Mouse (Mus musculus): Measurements from ENCODE around the gene Plekhm3.

The Plekhm3 gene

DNA sequence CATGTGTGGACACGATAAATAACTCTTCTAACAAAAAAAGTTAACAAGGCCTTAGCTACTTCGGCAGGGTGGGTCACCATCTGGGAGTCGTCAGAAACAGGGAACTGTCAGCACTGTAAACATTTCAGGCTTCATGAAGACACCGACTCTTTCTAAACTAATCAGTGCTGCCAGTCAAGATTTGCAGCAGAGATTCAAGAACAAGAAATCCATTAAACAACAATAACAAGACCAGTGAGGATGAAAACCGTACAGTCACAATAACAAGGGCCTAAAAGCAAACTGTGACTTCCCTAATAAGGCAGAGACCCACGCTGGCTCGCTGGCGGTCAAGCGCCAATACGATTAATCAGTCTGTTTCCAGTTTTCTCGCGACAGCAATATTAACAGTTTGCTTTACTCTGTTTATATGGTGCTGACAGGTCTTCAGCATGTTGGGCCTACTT is 77.8 kb downstream of the Plekhm3 start:
- no peak for DNase-seq (ENCODE audit: low read depth in 2 of 2, low spot score in 2 of 2)

DNA sequence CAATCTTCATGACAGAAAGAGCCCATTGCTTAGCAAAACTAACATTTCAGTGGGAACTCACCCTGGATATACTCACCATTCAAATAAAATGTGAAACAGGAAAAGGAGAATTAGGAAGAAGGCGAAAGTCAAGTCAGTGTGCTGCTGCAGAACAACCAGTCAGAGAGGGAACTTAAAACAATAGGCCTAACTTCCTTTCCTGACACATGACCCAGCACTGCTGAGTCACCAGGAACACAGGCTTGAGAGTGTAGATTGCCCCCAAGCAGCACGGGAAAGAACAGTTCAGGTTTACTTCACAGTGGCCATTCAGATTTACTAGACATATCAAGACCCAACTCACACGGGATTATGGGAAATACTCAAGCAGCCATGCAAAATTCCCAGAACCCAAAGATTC is 80.3 kb downstream of the Plekhm3 start:
- DNase-seq (ENCODE audit: low read depth in 2 of 2, low spot score in 2 of 2): no peak

DNA sequence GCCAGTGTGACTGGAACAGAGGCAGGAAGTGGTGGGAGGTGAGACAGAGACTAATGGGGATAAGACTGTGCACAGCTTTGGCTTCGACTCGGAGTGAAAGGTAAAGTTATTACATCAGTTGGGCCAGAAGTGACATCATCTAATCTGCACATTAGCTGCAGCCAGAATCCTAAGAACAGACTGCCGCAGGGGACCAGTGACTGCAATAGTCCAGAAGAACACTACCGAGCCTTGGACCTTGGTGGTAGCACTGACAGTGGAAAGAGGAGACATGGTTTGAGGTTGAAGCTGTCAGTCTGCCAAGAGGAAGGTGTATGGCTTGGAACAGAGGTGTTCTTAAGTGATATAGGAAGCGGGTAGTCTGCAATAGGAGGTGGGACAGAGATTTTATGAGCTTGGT is 80.9 kb downstream of the Plekhm3 start:
- DNase-seq (ENCODE audit: low read depth in 2 of 2, low spot score in 2 of 2): no peak

DNA sequence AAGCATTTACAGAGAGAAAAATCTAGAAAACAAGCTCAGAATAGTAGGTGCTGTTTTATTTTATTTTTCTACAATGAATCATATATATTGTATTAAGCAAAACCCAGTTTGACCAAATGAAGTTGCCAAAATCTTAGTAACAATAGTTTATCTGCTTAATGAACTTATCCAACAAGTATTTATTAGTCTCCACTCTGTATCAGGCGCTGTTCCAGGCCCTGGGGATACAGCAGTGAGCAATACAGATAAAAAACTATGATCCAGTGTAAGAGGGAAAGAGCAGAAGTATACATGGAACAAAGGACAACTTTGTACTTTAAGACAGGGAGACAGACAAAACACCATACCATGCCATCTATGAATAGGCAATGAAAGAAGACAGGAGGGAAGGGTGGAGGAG is 81.5 kb downstream of the Plekhm3 start:
- no peak for DNase-seq (ENCODE audit: low read depth in 2 of 2, low spot score in 2 of 2)

DNA sequence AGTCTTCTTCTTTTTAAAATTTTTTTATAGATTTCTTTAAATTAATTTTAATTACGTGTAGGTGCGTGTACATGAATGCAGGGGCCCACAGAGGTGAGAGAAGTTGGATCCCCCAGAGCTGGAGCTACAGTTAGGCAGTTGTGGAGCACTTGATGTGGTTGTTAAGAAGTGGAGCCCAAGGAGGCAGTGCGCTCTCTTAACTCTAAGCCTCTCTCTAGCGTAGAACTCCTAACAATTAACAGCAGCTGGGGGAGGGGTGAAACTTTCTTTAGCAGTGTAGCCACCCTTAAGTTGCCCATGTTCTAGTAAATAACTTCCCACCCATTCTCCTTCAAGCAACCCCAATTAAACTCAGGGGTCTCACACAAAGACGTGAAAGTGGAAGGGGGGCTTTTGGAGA is 84.7 kb downstream of the Plekhm3 start:
- no peak for DNase-seq (ENCODE audit: low read depth in 2 of 2, low spot score in 2 of 2)

DNA sequence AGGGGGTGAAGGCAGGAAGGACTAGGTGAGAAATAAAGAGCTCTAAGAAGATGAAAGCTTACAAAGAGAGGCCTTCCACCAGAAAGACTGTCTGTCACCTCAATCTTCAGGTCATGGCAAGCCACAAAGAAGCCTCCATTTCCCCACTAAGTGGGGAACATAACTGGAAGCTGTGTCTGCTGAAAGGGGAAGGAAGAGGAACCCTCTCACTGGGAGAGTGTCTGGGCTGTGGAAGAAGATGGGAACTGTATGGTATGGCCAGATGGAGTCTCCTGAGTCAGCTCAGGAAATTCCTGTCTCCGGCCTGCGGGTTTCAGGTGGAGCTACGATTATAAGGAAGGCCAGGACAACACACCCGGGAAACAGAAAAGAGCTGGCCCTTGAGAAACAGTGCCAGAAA is 88.9 kb downstream of the Plekhm3 start:
- no peak for DNase-seq (ENCODE audit: low read depth in 2 of 2, low spot score in 2 of 2)

DNA sequence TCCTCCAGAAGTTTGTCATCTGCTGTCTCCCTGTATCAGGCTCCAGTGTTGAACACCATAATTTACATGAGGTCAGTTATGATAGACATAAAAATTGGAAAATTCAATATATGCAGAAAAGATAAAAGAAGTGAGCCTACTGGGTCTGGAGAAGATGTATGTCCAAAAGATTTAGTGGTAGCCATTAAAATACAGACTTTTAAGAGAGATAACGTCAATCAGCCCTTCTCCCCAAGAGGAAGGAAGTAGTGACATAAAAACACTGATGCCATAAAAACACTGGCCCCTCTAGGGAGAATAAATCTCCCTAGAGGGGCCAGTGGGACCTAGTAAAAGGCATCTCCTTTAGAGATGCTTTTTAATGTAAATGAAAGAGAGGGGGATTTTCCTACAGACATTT is 90.5 kb downstream of the Plekhm3 start:
- no peak for DNase-seq (ENCODE audit: low read depth in 2 of 2, low spot score in 2 of 2)

DNA sequence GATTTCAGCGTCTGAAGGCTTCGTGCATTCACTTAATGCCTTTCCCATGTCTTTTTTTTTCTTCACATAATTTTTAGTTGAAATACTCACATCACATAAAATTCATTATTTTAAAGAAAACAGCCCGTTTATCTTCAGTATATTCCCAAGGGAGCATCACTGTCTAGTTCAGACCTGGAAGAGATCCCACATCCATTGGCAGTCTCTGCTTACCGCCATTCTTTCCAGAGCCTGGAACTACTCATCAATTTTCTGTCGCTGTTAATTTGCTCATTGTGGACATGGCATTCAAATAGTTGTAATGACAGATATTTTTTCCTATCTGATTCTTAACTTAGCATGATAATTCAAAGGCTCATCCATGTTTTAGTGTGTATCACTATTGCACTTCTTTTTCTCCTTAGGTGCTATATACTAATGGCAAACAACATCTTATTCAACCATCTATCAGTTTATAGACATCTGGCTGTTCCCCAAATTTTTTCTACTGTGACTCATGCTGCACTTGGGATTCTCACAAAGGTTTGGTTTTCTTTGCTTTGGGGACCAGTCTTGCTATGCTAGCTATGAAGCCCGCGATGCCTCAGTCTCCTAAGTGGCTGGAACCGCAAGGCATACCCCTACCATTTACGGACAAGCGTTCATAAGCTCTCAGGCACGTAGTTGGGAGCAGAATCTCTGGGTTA is 96.2 kb downstream of the Plekhm3 start:
- no peak for DNase-seq (ENCODE audit: low read depth in 2 of 2, low spot score in 2 of 2)

DNA sequence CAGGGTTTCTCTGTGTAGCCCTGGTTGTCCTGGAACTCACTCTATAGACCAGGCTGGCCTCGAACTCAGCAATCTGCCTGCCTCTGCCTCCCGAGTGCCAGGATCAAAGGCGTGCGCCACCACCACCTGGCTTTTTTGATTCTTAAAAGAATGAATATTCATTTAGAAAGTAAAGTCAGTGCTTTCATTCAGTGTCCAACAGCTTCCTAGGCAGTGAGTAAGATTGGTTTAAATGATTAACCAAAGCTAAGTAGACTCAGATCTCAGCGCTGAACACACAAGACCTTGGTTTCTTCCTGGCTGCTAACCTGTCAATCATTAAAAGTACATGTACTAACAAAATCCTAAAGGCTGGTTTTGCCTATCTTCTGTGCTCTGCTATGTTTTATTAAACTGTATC is 96.8 kb downstream of the Plekhm3 start:
- no peak for DNase-seq (ENCODE audit: low read depth in 2 of 2, low spot score in 2 of 2)

DNA sequence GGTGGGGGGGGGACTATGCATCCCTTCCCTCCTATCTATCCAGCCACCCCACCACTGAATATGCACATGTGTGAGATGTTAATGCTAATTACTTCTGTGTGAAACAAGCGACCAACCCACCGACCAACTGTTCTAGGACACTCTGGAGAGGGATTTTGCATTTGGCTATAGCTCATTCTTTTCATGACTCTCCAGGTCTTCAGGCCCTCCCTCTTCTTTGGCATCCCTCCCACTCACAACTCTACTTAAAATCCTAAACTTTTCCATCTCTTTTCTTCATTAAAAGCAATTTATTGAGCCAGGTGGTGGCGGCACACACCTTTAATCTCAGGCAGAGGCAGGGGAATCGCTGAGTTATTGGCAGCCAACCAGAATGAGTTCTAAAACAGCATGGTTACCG is 101.8 kb downstream of the Plekhm3 start:
- DNase-seq (ENCODE audit: low read depth in 2 of 2, low spot score in 2 of 2): no peak

DNA sequence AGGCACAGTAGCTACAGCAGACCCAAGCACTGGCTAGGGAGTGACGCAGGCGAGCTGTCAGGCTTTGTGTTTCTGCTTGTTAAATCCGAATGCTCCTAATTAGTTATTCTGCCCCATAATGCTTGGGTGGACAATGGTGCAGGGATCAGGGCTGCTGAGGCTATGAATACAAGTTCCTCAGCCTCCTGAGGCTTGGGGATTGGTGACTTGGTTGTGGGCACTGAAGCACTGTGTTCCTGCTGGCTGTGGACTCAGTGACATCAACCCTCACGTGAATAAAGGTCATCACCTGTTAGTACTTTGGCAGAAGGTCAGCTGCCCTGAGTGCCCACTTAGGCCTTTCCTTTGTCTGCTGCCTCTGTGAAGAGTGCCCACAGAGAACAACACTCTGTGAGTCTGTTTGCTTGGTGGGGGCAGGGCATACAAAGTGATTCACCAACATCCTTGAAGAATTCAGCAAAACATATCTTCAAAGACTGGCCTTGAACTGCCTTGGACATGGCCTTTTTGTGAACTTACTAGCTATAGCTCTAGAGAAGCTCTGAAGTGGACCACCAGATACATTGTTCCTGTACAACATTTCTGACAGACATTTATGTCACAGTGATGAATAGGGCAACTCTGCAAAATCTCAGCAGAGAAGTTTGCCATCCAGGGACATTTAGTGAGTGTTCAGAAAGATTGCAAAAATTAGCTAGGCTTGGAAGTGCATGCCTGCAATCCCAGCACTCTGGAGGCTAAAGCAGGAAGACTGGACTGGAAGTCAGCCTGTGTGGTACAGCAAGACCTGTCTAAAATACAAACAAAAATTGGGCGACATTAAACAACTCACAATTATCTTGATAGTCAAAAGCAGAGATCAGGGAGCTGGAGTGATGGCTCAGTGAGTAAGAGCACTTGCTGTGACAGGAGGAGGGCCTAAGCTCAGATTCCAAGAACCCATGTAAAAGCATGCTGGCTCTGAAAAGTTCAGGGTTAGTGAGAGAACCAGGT is 102.6 kb downstream of the Plekhm3 start:
- no peak for DNase-seq (ENCODE audit: low read depth in 2 of 2, low spot score in 2 of 2)

DNA sequence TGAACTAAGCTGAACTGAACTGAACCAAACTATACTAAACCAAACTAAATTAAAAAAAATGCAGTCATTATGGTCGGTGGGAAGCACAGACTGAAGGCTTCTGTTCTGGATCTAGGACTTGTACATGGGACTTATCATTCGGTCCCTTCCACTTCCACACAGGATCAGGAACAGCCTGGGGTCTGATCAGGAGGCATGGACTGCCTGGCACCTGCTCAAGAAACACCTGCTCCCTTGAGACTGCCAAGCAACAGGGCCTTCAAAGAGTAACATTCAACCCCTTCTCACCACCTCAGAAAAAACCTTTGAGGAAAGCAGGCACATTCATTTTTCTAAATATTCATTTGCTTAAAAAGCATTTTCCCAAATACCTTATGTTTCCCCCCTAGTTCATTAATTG is 103.4 kb downstream of the Plekhm3 start:
- no peak for DNase-seq (ENCODE audit: low read depth in 2 of 2, low spot score in 2 of 2)

DNA sequence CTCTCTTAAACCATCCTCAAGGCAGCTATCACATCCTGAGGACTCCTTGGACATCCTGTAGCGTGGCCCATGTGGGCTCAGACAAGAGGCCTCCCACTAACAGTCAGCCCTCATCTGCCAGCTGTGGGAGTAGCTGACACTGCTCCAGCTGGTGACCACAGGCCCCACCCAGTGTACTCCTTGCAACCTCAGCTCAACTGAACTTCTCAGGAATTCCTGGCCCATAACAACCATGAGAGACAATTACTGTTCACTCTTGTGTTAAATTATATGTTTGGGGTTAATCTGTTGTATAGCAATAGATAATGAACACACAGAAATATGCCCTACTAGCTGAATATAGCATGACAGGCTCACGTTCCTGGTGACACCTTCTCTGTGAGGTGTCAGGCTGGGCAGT is 104.4 kb downstream of the Plekhm3 start:
- no peak for DNase-seq (ENCODE audit: low read depth in 2 of 2, low spot score in 2 of 2)

DNA sequence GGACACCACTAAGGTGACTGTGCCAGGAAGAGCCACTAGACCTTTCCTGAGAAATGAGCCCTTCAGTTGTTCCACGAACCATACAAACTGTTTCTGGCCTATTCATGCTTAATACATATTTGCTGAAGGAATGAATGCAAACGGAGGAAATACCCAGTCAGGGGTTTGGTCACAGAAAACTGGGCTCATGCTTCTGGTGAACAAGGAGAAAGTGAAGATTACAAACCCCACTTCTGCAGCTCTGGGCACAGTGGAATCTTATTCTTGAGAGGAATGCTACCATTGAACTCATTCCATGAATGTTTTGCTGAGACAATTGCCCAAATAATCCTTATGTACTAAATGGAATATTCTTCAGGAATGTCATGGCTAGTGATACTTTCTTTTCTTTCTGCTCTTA is 106.3 kb downstream of the Plekhm3 start:
- no peak for DNase-seq (ENCODE audit: low read depth in 2 of 2, low spot score in 2 of 2)

DNA sequence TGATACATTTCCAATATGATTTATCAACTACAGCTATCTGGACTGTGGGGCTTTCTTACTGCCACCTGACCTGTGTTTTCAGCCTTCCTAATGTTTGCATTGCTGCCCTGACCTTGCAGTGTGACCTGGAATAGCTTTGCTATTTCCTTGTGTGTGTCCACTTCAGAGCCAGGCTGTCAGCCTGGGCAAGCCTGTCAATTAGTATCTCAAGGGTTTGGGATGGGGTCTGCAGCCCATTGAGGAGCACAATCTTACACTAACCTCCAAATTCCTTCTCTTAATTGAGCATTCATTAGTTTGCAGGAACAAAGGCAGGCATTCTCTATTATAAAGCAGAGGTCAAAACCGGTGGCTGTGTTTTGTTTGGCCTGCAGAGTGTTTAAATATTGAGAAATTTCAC is 107.6 kb downstream of the Plekhm3 start:
- no peak for DNase-seq (ENCODE audit: low read depth in 2 of 2, low spot score in 2 of 2)

DNA sequence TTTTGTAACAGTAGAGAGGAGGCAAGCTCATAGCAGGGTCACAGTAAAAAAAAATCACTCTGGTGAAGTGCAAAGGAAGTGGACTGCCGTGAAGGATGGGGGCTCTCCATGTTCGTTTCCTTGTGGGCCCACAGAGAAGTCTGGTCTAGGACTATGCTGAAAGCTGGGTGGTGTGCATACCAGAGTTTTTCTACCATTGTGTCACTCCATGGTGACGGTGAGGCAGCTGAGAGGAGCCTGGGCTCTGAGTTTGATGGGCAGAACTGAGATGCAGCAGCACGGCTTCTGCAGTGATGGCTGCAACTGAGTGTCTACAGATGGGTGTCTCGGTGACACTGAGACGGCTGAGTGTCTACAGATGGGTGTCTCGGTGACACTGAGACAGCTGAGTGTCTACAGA is 108.5 kb downstream of the Plekhm3 start:
- DNase-seq (ENCODE audit: low read depth in 2 of 2, low spot score in 2 of 2): no peak

DNA sequence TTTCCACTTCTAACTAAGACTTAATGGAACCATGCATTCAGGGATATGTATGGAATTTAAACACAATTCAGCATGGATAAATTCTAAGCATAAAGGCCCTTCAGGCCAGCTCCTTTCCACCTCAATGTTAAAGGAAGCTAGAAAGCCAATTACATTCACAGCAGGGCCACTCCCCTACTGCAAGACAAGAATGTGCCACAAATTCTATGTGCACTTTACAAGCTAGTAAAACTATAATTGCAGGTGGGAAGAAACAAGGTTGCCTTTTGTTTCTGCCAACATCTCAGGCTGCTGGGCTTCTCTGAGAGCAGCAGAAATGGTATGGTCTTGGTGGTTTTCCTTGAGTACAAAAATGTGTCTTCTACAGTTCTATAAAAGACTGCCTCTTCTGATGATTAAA is 109.1 kb downstream of the Plekhm3 start:
- no peak for DNase-seq (ENCODE audit: low read depth in 2 of 2, low spot score in 2 of 2)

DNA sequence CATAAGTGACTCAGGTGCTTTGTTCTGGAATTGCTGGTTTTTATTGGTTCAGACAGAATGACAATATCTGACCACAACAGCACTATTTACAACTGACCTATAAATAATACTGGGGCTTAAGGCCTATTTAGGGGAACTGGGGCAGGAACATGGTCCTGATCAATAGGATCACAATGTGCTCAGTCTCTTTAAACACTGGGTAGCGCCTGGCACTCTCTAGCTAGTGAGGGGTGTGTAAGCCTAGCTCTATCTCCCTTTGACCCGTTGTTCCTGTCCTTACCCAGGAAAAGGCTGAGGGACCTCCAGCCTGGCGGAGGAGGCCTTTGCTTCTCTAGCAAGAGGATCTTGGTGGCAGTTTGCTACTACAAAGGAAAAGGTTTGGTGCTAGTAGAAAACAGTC is 111.6 kb downstream of the Plekhm3 start:
- DNase-seq (ENCODE audit: low read depth in 2 of 2, low spot score in 2 of 2): no peak

DNA sequence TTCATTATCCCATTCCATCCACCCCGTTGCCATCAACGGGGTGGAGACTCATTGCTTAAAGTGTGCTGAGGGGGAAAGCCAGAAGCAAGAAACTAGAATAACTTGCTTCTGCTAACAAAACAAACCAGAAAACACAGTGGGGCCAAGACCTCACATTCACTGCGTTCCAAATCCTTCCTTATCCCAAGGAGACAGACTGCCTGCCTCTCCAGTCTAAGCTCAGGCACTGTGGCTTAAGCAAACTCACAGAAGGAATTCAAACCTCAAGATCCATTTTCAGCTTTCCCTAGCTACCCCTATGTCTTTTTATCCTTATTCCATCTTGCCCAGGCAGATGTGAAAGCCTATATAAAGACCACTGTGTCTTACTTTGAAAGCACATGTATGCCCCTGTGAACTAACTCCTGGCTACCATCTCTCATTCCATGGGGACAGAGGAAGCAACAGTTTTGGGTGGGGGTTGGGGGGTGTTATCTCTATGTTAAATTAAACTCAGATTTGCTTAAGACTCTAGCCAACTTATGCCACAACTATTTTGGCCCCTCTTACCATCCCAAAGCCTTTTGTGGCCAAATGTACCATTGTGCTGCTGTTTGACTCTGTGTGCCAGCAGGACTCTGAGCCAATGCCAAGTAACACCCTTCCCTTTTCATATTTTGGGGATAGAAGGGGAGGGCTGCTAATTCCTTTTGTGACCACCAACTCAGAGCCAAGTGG is 112.6 kb downstream of the Plekhm3 start:
- no peak for DNase-seq (ENCODE audit: low read depth in 2 of 2, low spot score in 2 of 2)

DNA sequence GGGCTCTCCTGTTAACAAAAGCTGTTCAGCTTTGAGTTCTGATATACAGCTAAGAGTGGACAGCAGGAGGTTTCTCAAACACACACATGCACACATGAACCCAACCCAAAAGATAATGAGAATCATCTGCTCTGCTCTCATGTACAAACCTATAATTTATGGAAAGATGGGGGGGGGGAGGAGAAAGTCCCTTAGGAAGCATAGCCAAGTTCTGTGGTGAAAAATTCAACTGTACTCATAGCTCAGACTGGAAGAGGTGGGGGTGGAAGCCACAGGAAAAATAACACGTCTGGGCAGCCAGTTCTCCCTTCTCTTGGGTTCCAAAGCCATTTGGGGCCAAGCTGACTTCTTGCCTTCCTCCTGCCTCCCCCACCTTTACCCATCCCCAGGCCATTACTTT is 115.7 kb downstream of the Plekhm3 start:
- DNase-seq (ENCODE audit: low read depth in 2 of 2, low spot score in 2 of 2): no peak

DNA sequence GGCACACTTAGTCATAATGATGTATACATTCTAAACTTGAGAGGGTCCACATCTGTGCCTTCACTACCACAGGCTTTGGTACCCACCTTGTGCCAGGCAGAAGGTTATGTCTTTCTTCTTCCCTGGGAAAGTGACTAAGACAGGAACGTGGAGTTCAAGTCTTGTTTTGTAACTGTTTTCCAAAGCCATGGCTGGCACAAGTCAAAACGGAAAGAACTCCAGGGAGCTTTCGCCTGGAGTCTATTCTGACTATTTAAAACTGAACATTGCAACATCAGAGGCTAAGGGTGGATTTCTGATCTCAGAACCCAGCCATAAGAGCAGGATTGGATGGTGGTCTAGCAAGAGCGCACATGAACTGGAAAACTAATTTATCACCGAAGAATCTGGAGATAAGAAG is 120.0 kb downstream of the Plekhm3 start:
- no peak for DNase-seq (ENCODE audit: low read depth in 2 of 2, low spot score in 2 of 2)

DNA sequence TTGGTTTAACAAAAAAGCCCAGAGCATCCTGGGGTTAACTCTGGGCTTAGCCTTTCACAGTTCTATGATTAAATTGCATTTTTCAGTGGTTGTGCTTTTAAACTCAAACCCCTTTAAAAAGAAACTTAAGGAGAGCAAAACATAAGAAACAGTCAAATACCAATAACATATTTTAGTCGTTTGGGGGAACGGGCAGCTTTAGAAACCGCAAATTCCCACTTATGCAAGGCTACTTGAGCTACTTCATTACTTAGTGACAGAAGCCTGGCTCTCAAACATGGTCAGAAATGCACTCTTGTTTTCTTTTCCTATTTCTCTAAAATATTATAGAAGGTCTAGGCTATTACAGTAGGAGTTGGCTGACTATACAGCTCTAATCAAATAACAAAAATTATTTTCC is 120.5 kb downstream of the Plekhm3 start:
- no peak for DNase-seq (ENCODE audit: low read depth in 2 of 2, low spot score in 2 of 2)

Data from CD8-positive naive resting alpha-beta T cell, adult 2 months (primary cell).